Mouse (Mus musculus) induced T-regulatory cell, adult 2 months (primary cell): ENCODE measurements around the gene Rprd2.
"Not testable (repeated sequence)": the region's sequence is repeated elsewhere in the genome, so short reads cannot be mapped to it uniquely, and the experiment has no call there.

Experiments used
- DNase-seq: peaks from one replicate; pipeline ENCODE4 v3.0.0-alpha.2; 2012; ENCODE audit warnings: low read depth

The Rprd2 gene

GRCm38 (mm10) chr3:95816681-95817080, 2.0 kb downstream of the Rprd2 start:
- peak; percentile 36 for DNase-seq

GRCm38 (mm10) chr3:95808384-95808783, 10.3 kb downstream of the Rprd2 start:
- DNase-seq: no peak

GRCm38 (mm10) chr3:95807630-95808029, 11.0 kb downstream of the Rprd2 start:
- not testable (repeated sequence) for DNase-seq

- no peak for DNase-seq
These were observed 12.0 kb downstream of the Rprd2 start for GRCm38 (mm10) chr3:95806677-95807076.

- no peak for DNase-seq
These were observed 14.8 kb downstream of the Rprd2 start for GRCm38 (mm10) chr3:95803851-95804250.

GRCm38 (mm10) chr3:95798756-95799155, 19.9 kb downstream of the Rprd2 start:
- no peak for DNase-seq

- DNase-seq: no peak
These were observed 24.4 kb downstream of the Rprd2 start for GRCm38 (mm10) chr3:95794299-95794698.

- DNase-seq: no peak
These were observed 25.0 kb downstream of the Rprd2 start for GRCm38 (mm10) chr3:95793662-95794061.

- DNase-seq: no peak
These were observed 33.2 kb downstream of the Rprd2 start for GRCm38 (mm10) chr3:95785501-95785900.

GRCm38 (mm10) chr3:95771985-95772384, 46.7 kb downstream of the Rprd2 start:
- DNase-seq: peak; percentile 71

- DNase-seq: peak; percentile 29
These were observed 53.1 kb downstream of the Rprd2 start for GRCm38 (mm10) chr3:95765534-95765933.

- no peak for DNase-seq
These were observed 54.9 kb downstream of the Rprd2 start for GRCm38 (mm10) chr3:95763811-95764210.

- DNase-seq: no peak
These were observed 55.7 kb downstream of the Rprd2 start for GRCm38 (mm10) chr3:95762961-95763360.

GRCm38 (mm10) chr3:95761771-95762170, 56.9 kb downstream of the Rprd2 start:
- no peak for DNase-seq

GRCm38 (mm10) chr3:95760656-95761055, 58.0 kb downstream of the Rprd2 start:
- DNase-seq: peak; percentile 54

- DNase-seq: no peak
These were observed 58.6 kb downstream of the Rprd2 start, which contains the start of gene Tars2 for GRCm38 (mm10) chr3:95760106-95760505. TSS of gene Tars2 (minus strand) at chr3:95760206.

- DNase-seq: peak; percentile 85
These were observed 60.0 kb downstream of the Rprd2 start for GRCm38 (mm10) chr3:95758467-95759218.

GRCm38 (mm10) chr3:95756808-95757207, 61.9 kb downstream of the Rprd2 start:
- DNase-seq: no peak

GRCm38 (mm10) chr3:95754345-95755206, 64.1 kb downstream of the Rprd2 start:
- peak; percentile 93 for DNase-seq

- DNase-seq: no peak
These were observed 65.7 kb downstream of the Rprd2 start for GRCm38 (mm10) chr3:95752935-95753334.

- DNase-seq: peak; percentile 77
These were observed 78.3 kb downstream of the Rprd2 start for GRCm38 (mm10) chr3:95740406-95740805.

GRCm38 (mm10) chr3:95739353-95740104, 79.1 kb downstream of the Rprd2 start, which contains the start of gene Ecm1:
TSS of gene Ecm1 (minus strand) at chr3:95739569.
- peak; percentile 74 for DNase-seq
